Mouse (Mus musculus): ENCODE data around the gene Ryr1.

Gene Ryr1

GRCm38 (mm10) chr7:29039604-29039984 lies 85.4 kb downstream of the Ryr1 start:
- DNase-seq (ENCODE audit: extremely low read depth, low read depth, low spot score), result peak; percentile 23

DNA sequence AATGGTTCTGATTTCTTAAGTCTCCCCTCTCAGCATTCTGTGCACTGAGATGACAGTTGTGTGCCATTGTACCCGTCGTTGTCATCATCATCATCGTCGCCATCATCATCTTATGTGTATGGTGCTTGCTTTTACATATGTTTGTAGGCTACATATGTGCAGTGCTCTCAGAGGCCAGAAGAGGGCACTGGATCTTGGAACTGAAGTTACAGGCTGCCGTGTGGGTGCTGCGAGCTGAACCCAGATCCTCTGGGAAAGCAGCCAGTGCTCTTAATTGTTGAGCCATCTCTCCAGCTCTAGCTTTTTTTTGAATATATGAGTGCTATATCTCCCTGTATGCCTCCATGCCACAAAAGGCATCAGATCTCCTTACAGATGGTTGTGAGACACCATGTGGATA lies 87.7 kb downstream of the Ryr1 start:
- DNase-seq (ENCODE audit: extremely low read depth, low read depth, low spot score), result no peak

GRCm38 (mm10) chr7:29032685-29033084 lies 92.3 kb downstream of the Ryr1 start:
- DNase-seq (ENCODE audit: extremely low read depth, low read depth, low spot score), result no peak

- DNase-seq (ENCODE audit: extremely low read depth, low read depth, low spot score), result no peak
Observed at GRCm38 (mm10) chr7:29031641-29032040, 93.3 kb downstream of the Ryr1 start.

- DNase-seq (ENCODE audit: extremely low read depth, low read depth, low spot score), result no peak
Observed at GRCm38 (mm10) chr7:29029690-29030656, 95.0 kb downstream of the Ryr1 start.

GRCm38 (mm10) chr7:29028761-29029160 lies 96.2 kb downstream of the Ryr1 start:
- no peak for DNase-seq (ENCODE audit: extremely low read depth, low read depth, low spot score)

GRCm38 (mm10) chr7:29026811-29027210 lies 98.2 kb downstream of the Ryr1 start:
- DNase-seq (ENCODE audit: extremely low read depth, low read depth, low spot score), result peak; percentile 46

GRCm38 (mm10) chr7:29026195-29026594 lies 98.8 kb downstream of the Ryr1 start:
- no peak for DNase-seq (ENCODE audit: extremely low read depth, low read depth, low spot score)

GRCm38 (mm10) chr7:29025566-29025965 lies 99.4 kb downstream of the Ryr1 start:
- DNase-seq (ENCODE audit: extremely low read depth, low read depth, low spot score), result no peak

DNA sequence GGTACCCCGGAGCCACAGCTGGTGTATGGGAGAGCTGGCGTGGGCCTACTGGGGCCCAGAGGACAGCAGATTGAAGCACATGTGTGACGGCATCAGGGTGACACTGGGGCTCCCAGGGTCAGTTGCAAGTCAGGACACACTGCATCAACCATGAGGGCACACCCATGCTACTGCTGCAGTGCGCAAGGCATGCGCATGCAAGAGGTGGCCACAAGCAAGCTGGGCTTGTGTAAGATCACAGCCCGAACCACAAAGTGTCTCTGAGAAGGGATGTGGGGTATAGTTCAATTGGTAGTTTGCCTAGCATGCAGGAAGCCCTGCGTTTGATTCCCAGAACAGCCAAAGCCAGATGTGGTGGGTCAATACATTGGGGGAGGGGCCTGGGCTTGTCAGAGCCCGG lies 101.5 kb downstream of the Ryr1 start:
- no peak for DNase-seq (ENCODE audit: extremely low read depth, low read depth, low spot score)

DNA sequence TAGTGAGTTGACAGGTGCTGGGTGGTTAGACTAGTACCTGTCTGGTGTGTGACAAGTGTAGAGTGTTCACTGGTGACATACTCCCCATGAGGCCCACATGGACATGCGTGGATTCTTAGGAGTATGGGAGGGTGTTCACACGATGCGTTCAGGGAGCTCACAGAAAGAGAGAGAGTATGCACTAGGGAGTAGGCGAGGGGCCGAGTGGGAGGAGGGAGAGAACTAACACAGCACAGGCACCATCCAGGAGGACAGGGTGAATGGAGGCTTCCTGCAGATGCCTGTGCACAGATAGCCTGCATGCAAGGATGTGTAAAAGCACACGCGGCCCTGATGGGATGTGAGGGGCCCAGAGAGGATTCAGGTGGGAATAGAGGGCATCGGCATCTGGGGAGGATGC lies 102.5 kb downstream of the Ryr1 start:
- DNase-seq (ENCODE audit: extremely low read depth, low read depth, low spot score), result no peak

DNA sequence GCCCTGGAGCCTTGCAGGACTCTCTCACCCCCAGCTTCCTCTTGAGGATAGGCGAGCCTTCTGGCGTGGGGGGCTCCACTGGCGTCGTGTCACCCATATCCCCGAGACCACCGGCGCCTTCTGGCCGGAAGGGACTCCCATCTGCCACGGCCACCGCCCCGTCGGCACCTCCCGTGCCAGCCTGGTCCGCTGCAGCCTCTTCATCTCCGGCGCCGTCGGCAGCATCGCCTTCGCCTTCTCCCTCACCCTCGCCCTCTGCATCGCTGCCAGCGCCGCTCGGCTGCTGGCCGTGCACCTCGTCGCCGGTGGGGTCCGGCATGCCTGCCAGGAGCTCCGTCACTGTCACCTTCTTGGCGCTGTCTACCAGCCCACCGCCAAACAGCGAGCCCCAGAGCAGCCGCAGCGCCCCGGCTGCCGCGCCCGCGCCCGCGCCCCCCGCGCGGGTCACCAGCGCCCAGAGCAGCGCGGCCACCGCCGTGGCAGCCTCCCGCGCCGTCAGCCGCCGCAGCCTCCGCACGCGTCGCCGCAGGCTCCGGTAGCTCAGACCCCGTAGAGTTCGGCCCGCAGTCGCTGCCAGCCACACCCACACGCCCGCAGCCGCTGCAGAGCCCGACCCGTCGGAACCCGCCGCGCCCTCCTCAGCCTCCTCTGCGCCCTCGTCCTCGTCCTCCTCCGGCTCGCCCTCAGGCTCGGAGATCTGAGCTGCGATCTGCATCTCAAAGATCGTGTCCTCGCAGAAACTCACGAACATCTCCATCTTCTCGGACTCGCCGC lies 105.3 kb downstream of the Ryr1 start:
- DNase-seq (ENCODE audit: extremely low read depth, low read depth, low spot score), result no peak

DNA sequence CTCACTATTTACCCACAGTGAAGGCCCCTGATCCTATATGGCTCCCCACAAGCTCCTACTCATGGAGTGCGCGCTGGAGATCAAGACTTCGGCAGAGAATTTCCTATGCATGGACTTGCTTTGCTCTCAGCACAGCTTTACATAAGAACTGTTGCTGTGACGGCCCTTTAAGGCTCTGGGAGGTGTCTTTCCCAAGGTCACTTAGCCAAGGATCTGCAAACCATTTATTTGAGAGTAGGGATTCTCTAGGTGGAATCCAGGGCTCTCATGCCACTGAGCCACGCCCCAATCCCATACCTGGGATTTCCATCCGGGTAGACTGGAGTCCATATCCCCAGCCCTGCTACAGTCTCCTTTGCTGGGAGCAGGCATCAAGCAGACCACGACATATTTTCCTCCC lies 107.8 kb downstream of the Ryr1 start:
- DNase-seq (ENCODE audit: extremely low read depth, low read depth, low spot score), result no peak

DNA sequence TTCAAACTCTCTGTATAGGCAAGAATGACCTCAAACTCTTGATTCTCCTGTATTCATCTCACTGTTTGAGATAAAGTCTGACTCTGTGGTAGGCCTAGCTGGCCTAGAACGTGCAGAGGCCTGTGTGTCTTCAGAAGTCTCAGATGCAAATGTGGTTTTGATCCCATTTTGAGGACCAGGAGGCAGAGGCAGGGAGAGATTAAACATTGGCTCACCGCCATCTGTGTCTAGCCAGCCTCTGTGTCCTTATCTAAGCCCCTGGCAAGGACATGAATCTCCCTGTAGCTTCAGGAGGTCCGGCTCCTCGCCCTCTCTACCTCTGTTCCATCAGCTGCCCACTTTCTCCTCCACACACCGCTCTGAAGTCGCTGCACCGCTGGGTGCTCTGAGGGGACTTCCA lies 108.5 kb downstream of the Ryr1 start:
- DNase-seq (ENCODE audit: extremely low read depth, low read depth, low spot score), result no peak

GRCm38 (mm10) chr7:29014984-29015383 lies 110.0 kb downstream of the Ryr1 start:
- no peak for DNase-seq (ENCODE audit: extremely low read depth, low read depth, low spot score)

GRCm38 (mm10) chr7:29008714-29009113 lies 116.3 kb downstream of the Ryr1 start:
- no peak for DNase-seq (ENCODE audit: extremely low read depth, low read depth, low spot score)

DNA sequence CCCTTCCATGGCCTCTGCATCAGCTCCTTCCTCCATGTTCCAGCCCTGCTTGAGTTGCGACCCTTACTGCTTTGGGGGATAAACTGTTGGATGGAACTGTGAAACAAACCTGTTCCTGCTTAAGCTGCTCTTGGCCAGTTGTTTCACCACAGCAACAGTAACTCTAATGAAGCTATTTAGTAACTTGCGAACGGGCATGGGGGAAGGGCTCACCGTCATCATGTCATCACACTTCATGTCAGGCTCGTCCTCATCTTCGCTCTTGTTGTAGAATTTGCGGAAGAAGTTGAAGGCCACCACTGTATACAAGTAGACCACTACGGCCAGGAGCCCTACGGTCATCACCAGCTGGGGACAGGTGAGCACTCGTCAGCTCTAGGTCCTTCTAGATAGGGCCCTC lies 116.8 kb downstream of the Ryr1 start:
- no peak for DNase-seq (ENCODE audit: extremely low read depth, low read depth, low spot score)

- no peak for DNase-seq (ENCODE audit: extremely low read depth, low read depth, low spot score)
Observed at GRCm38 (mm10) chr7:29007224-29008101, 117.5 kb downstream of the Ryr1 start.

GRCm38 (mm10) chr7:29000651-29001605 lies 124.1 kb downstream of the Ryr1 start:
- DNase-seq (ENCODE audit: extremely low read depth, low read depth, low spot score), result no peak

- no peak for DNase-seq (ENCODE audit: extremely low read depth, low read depth, low spot score)
Observed at GRCm38 (mm10) chr7:28993402-28993801, 131.6 kb downstream of the Ryr1 start.

All from fat pad, adult 2 months (tissue).